Mouse (Mus musculus) adrenal gland, adult 2 months (tissue): ENCODE measurements around the gene Isoc2a. TPM values are rescaled to one million over a fixed set of nuclear protein-coding genes. Genes with fewer than 3 reads are reported as not detected.
"Not testable (repeated sequence)": the region's sequence is repeated elsewhere in the genome, so short reads cannot be mapped to it uniquely, and the experiment has no call there.

Experiments used
- DNase-seq: peaks from one replicate; pipeline ENCODE4 v3.0.0; 2021
- long read RNA-seq: library from polyadenylated mRNA; stranded (forward); transcript quantifications from one replicate; pipeline ENCODE4 v2.0.0, GENCODE M21; 2021
- polyA plus RNA-seq: library from polyadenylated mRNA; depleted of rRNA; stranded (reverse); fragments of >200 nt; gene quantifications from 2 replicates; pipeline ENCODE4 v1.2.3, GENCODE M21; 2012; rRNA removed
- total RNA-seq, 2 experiments: library from RNA; stranded (reverse); gene quantifications; 2 replicates each; pipeline ENCODE4 v1.2.3; 2021

Isoc2a gene
- total RNA-seq: 10 to 100 TPM; 35.5 to 43.4 TPM
- 43.5 and 45.6 TPM in 2 replicates for polyA plus RNA-seq
- long read RNA-seq, partial matches to known transcripts: 0 of 11 reads
- long read RNA-seq, other reads (novel, unspliced or antisense): 11 of 11 reads

DNA sequence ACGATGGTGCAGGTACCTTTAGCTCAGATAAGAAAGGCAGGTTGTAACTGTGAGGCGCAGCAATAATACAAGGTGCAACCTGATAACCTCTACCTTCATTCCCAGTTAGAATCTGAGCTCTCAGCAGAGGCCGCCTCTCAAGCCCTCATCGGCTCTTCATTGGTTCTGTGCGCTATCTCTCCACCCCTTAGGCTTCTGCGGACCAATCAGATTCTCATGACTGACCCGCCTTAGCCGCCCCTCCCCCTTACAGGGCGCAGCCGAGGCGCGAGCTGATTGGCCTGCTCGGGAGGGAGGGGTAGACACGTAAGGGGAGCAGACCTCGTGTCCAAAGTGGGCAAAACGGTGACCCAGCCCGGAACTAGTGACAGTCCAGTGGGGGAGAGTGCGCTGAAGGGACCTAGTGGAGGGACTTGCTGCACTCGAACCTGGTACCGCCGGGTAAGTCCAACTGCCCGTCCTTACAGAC is at the start of gene Isoc2a:
TSS of gene Isoc2a (plus strand) at position 401 of the 469 bp plus-strand sequence.
- DNase-seq: peak; percentile 95

DNA sequence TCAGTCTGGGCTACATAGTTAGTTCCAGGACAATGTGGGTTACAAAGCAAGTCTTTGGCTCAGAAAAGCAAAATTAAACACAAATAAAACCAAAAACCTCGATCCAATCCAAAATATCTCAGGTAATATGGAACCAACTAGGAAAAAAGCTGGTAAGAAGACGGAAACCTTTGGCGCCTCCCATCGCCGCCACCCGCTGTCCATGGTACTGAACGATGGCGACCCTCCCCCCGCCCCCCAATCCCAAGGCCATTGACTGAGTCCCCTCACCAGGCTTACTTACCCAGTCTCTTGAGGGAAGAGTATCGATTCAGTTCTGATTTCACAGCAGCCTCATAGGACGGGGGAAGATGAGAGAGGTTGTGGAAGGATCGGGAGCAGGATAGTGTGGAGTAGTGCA is 46.5 kb upstream of the Isoc2a start:
- no peak for DNase-seq

DNA sequence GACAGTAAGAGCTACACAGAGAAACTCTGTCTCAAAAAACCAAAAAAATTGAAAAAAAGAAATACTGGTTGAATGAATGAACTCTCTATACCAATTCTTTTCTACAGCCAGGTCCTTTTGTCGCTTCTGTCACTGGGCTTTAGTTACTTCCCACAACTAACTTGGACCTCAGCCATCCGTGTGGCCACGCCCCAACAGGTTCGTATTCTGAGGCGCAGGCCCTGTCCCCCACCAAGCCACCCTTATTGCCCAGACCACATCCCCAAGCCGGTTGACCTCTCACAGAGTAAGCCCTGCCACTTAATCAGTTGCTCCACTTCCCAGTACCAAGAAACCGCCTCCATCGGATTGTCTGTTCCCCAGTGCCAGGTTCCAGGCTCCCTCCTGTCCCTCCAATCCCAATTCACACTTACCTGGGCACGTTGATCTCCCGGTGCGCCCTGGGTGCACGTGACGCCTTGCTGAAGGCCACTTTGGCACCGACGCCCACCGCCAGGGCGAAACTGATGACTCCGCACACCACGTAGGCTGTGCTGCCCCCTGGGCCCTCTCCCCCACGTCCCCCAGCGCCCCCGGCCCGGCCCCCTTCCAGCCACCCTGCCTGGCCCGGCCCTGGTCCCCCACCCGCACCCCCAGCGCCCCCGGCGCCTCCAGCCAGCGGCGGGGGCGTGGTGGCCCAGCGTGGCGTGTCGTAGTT is 41.2 kb upstream of the Isoc2a start:
- no peak for DNase-seq

DNA sequence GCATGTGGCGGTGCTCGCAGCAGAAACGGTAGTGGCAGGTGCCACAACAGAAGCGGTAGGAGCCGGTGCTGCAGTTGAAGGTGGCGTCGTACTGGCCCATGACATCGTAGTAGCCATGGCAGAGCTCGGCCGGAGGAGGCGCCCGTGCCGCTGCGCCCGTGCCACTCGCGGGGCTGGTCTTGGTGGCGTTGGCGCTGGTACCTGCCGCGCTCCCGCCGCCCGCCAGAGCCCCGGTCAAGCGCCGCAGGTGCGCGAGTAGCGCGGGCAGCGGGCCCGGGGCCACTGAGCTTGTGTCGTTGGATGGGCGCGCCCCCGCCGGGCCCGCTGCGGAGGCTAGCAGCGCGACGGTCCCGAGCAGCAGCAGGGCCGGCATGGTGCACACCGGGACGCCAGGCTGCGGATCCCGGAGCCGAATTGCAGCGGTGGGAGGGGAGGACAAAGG is 40.6 kb upstream of the Isoc2a start:
- peak; percentile 83 for DNase-seq

DNA sequence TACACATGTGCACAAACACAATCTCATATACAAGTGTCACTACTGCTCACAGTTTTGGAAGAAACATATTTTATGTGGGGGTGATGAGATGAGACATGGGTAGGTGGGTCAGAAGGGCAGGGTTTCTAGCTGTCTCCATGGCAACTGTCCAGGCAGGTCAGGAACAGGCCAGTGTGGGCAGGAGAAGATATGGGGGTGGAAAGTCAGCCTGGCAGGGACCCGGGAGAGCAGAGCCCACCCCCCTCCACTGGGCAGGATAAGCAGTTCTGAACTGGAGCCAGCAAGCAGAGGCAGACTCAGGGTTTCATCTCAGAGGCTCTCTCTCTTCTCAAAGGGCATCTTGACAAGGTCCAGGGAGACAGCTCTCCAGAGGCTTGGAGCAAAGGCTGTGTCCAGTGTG is 39.3 kb upstream of the Isoc2a start:
- DNase-seq: no peak

DNA sequence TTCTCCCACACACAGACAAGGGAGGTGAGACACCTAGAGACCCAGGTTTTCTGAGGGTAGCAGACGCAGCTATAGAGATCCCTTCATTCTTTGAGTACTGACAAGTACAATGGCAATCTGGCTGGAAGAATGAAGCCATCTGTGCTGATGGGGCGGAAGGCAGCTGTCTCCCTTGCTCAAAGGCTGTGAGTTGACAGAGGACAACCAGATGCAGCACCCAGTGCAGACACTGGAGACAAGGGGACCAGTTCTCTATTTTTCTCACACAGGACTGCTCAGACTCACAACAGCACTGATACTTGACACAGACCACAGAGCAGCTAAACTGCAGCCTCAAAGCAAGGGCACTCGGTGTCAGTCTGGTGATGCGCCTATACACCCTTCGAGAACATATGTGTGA is 34.9 kb upstream of the Isoc2a start:
- no peak for DNase-seq

DNA sequence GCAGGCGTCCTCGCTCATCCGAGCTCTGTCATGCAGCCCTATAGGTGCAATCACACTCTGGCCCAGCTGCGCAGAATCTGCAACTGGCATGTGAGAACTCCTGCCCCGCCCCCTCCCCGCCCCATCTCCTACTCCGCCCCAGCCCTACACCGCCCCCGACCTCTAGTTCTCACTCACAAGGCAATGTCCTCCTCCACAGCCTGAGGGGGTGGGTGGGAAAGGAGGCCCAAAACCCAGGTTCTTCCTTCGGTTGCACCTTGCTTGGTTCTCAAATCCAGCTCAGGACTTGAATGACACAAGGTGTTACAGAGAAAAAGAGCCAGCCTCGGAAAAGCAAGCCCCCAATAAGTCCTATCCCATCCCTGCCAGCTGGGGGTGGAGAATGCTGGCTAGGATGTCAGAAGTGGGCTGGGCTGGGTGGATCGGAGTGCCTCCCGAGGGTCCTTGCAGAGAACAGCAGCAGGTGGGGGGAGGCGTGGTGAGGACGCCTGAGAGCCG is 34.3 kb upstream of the Isoc2a start:
- DNase-seq: no peak

DNA sequence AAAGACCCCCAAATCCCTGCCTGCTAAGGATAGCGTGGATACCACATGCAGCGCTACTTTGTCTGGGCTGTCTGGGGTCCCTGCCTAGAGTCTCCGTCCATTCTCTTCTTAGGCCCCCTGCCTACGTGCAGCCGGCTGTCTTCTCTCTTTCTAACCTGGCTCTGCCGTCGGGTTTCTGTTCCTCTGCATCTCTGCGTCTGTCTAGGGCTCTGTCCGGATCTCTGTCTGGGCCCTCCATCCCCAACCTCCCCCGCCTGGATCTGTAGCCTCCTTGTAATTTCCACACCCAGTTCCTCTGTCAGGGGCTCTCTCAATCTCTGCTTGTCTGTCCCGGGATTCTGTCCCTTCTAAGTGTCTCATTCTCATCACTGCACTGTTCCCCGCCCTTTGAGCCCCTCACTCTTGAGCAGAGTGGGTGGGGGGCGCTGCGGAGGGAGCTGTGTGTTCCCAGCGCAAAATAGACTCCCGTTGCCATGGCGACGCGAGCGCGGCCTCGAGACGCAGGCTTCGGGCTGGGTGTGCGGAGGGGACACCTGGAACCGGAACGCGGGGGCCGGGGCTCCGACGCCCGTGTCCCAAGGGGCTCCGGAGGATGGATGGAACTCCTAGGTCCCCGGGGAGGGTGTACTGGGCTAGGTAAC is 33.2 kb upstream of the Isoc2a start:
- no peak for DNase-seq

DNA sequence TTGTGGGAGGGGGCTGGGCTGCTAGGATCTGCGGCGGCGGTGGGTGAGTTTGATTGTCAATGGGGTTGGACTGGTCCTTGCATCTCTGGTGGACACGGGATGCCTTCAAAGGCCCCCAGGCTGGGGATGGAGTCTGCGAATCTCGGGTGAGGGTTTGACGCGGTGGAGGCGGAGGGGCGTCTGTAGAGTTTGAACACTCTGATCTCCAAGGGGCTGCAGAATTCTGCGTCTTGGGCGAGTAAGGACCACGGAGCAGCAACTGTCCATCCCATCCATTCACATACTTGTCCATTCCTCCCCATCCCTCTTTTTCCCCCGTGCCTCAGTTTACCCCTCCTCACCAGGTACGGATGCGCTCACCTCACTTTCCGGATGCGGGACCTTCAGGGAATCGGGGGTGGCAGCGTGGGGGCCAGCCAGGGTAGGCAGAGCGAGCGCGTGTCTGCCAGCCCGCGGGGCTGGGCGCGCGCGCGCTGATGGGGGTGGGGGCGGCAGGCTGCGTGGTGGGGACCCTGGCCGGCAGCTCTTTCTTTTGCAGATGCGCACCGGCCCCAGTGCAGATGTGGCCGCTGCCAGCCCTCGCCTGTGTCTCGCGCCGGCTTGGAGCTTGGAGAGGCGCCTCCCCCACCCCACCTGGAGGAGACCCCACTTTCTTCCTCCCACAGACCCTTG is 32.6 kb upstream of the Isoc2a start, which contains the start of gene Shisa7:
TSS of gene Shisa7 (minus strand) at position 452 of the 672 bp plus-strand sequence.
- no peak for DNase-seq

DNA sequence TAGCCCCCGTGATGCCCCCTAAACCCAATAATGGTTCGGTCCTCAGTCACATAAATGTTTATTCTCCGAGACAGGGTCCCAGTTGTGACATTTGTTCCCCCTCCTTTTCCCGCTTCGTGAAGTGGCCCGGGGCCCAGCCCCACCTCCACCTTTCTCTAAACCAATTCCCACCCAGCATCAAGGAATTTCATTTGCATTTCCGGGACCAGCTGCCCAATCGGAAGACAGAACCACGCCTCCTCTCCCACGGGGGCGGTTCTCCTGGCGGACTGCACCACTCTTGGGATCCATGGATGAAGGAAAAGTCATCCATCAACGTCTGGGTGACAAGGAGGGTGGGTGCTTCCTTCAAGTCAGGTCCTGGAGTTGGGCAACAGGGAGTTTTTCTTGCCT is 32.0 kb upstream of the Isoc2a start:
- peak; percentile 56 for DNase-seq

DNA sequence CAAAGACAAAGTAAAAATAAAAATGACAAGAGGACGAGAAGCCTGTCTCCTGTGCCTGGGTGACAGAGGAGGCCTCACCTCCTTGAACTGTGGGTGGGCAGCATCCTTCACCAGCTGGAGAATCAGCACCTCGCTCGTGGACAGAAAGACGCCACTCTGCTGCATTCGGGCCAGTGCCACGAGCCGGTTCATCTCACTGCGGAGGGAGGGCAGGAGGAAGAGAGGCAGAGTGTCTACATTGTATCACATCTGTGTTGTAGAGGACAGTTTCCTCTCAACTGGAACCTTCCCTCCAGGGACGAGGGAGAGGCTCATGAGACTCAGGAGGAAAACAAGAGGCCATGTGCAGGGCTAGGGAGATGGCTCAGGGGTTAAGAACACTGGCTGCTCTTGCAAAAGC is 27.6 kb upstream of the Isoc2a start:
- DNase-seq: no peak

DNA sequence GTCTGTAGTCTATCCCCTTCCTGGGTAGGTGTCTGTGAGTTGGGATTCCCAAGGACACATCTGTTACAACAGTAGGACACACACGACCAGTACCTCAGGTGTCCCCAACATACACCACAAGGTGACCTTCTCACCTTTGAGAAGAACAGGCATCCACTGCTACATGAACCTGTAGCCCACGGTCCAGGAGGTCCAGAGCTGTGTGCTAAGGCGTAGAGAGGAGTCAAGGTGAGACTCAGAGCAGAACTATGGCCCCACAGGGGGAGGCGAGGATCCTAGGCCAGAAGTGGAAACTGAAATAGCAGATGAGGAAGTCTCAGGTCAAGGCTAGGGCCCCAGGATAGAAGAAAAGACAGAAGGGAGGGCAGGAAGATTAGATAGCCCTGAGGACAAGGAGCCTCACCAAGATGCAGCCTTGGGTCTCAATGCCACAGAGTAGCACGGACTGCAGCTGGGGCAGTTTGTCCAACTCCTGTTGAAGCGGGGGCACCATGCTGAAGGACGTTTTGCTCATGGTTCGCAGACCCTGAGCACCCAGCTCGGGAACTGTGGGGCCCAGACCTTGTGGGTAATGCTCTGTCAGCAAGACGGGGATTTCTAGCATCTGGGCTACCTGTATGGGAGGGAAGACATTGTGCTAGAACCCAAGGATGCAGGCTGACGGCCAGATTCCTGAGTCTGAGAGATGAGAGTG is 26.2 kb upstream of the Isoc2a start:
- no peak for DNase-seq

DNA sequence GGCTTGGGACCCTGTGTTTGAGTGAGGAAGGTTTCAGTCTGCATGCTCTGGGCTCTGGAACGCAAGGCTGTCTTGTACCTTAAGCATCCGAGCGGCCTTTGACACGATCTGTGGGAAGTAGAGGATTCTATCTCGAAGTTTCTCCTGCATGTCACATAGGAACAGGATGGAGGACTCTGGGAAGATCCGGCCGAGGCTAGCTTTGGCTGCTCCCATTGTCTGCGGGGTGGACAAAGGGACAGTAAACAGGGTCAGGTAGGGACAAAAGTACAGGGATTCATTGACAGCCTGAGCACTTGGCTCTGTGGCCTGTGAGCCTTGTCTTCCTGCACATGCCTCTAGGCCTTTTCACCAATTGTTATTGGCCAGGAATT is 25.7 kb upstream of the Isoc2a start:
- DNase-seq: no peak

DNA sequence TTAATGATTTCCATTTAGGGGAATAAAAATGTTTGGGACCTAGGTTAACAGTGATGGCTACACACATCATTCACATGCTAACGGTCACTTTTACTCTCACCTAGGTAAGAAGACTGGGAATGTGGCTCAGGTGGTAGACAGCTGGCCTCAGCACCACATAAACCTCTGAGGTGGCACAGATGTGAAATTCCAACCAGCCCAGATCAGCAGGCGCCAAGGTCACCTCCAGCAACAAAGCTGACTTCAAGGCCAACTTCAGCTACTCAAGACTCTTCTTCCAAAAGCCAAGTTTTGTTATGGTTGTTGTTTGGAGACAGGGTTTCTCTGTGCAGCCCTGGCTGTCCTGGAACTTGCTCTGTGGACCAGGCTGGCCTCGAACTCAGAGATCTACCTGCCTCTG is 23.3 kb upstream of the Isoc2a start:
- DNase-seq: no peak

DNA sequence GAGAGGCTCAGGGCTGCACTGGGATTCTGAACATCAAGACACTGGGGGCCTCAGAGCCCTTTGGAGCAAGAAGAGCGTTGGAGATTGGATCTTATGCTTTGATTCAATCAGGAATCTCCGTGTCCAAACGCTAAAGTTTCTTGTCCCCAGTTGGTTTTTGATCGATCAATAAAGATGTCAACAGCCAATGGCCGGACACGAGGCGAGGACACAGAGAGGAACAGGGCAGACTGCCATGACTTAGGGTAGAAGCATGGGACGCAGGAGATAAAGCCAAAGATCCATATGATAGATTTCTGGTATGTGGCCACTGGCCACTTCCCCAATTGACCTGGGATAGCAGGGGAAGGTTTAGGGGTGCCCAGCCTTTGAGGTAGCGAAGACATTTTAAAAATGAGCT is 20.4 kb upstream of the Isoc2a start:
- DNase-seq: no peak

DNA sequence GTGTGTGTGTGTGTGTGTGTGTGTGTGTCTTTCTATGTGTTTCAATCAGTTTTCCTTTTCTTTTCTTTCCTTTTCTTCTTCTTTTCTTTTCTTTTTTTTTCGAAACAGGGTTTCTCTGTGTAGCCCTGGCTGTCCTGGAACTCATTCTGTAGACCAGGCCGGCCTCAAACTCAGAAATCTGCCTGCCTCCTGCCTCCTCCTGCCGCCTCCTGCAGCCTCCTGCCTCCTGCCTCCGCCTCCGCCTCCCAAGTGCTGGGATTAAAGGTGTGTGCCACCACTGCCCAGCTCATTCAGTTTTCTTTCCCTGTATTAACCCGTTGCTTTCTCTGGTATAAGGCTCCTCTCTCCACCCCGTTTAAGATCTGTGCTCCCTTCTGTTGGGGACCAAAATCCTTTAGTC is 19.6 kb upstream of the Isoc2a start:
- no peak for DNase-seq

DNA sequence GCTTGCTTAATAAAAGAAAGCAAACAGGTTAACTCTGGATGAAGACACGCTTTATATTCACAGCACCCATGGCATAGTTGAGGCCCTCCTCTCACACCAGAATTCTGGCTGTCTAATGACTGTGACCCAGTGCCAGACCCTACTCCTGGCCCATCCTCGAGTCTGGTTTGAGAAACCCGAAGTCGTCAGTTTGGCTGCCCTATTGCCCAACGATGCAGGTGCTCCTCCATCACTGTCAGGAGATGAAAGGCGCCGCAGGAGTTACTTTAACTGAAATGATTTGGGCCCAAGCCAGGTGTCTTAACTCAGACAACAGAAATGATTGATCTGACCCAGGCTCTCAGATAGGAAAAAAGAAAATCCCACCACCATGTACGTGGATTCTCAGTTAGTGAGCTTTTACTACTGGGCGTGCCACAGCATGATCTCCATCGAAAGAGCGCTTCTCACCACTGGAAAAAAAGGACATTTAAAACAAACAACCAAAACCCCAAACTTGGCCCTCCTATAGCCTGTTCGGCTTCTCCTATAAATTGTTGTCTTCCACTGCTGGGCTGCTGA is 17.5 kb upstream of the Isoc2a start:
- no peak for DNase-seq

DNA sequence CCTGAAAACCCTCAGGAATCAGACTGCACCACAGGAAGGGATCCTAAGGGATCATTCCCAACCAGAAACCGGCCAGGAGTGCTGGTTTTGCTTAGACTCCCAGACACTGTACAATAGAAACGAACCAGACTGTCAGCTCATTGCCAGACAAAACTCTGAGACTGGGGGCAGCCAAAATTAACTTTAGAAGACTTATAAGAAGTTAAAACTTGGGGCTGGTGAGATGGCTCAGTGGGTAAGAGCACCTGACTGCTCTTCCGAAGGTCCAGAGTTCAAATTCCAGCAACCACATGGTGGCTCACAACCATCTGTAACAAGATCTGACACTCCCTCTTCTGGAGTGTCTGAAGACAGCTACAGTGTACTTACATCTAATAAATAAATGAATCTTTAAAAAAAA is 16.0 kb upstream of the Isoc2a start:
- DNase-seq: not testable (repeated sequence)

DNA sequence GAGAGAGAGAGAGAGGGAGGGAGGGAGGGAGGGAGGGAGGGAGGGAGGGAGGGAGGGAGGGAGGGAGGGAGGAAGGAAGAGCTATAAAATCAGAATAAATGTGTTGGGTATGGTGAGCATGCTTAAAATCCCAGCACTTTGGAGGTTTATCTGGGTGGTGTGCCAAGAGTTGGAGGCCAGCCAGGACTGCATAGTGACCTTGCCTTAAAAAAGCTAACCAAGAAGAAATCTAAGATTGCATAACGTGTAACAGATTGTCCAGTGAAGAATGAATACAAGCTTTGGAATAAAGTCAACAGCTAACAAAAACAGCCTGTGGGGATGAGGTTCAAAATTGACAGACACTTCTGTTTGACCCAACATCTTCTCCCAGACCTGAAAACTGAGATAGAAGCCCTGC is 13.9 kb upstream of the Isoc2a start:
- DNase-seq: peak; percentile 92

DNA sequence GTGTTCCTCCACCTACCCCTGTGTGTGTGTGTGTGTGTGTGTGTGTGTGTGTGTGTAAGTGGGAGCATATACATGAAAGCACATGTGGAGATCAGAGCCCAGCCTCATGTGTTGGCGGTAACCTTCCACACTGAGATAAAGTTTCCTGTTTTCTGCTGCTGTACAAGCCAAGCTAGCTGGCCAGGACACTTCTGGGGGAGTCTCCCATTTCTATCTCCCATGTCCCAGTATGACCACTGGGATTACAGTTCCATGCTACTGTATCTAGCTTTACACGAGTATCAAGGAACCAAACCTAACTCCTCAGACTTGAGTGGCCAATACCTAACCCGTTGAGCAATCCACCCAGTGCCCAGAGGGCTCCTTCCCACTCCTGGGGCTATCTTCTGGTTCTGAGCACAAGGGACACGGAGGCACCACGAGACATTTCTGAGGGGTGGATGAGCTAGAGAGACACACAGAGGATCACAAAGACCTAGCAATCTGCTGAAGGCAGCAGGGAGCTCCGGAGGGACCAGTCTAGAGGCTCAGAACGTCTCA is 13.3 kb upstream of the Isoc2a start:
- DNase-seq: peak; percentile 33

DNA sequence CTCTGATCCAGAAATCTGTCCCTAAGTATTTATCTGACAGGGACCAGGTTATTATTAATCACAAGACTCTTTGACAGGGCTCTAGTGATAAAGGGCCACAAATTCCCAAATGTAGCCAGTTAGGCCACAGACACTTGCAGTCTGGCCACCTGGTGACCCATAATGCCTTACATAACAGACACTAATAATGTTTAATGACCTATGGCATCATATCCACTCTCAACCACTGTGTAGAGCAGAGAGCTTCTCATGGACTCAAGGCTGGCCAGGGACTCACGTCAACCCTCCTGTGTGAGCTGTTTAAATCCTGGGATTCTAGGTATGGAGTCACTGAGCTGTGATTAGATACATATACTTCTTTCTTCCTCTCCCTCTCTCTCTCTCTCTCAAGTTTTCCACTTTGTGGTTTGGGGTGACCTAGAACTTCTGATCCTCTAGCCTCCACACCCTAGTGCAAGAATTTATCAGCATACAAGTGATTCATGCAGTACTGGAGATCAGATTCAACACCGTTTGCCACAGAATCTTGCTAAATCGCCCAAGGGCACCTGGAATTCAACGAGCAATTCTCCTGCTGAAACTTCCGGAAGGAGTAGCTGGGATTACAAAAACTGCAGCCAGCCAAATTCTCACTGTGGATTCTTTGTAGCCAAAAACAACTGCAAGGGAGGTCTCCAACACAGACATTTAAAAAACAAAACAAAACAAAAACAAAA is 12.7 kb upstream of the Isoc2a start:
- peak; percentile 65 for DNase-seq
